Mouse (Mus musculus) midbrain, postnatal 0 days (tissue): ENCODE measurements around the gene Ahsa1. TPM values are rescaled to one million over a fixed set of nuclear protein-coding genes. Genes with fewer than 3 reads are reported as not detected.

Experiments
- ATAC-seq: fragments of 200-750 bp; cut with Nextera tagmentation; 2 replicates; pipeline ENCODE4 v1.8.0; 2017; ENCODE audit warnings: moderate number of reproducible peaks, mild to moderate bottlenecking, moderate TSS enrichment, moderate library complexity; ENCODE audit not compliant: low FRiP score
- DNase-seq: peaks from one replicate; pipeline ENCODE4 v3.0.0-alpha.2; 2015; ENCODE audit warnings: low spot score
- H3K27ac ChIP-seq: fragments of 300-500 bp; sonication (generic); 2 replicates; pipeline ENCODE4 v1.5.1; 2014; ENCODE audit warnings: low read depth, mild to moderate bottlenecking, low read length, mixed read lengths
- H3K27me3 ChIP-seq: fragments of 300-500 bp; sonication (generic); 2 replicates; pipeline ENCODE4 v1.6.1; 2014; ENCODE audit warnings: low read length, control low read depth, mixed read lengths; ENCODE audit not compliant: insufficient read depth
- H3K36me3 ChIP-seq: fragments of 300-500 bp; sonication (generic); 2 replicates; pipeline ENCODE4 v1.6.1; 2014; ENCODE audit warnings: low read length, control low read depth, mixed read lengths; ENCODE audit not compliant: insufficient read depth
- H3K4me1 ChIP-seq: fragments of 300-500 bp; sonication (generic); 2 replicates; pipeline ENCODE4 v1.6.1; 2014; ENCODE audit warnings: mild to moderate bottlenecking, control low read depth, antibody characterized with exemption, low read length, mixed read lengths; ENCODE audit not compliant: insufficient read depth
- H3K4me2 ChIP-seq: fragments of 300-500 bp; sonication (generic); 2 replicates; pipeline ENCODE4 v1.6.1; 2014; ENCODE audit warnings: low read depth, mild to moderate bottlenecking, low read length, mixed read lengths; ENCODE audit not compliant: poor library complexity, severe bottlenecking
- H3K4me3 ChIP-seq: fragments of 300-500 bp; sonication (generic); 2 replicates; pipeline ENCODE4 v1.5.1; 2014; ENCODE audit warnings: low read depth, mild to moderate bottlenecking, low read length, moderate library complexity
- H3K9ac ChIP-seq: fragments of 300-500 bp; sonication (generic); replicated peaks from 2 replicates; pipeline ENCODE4 v1.6.1; 2014; ENCODE audit warnings: mild to moderate bottlenecking, low read length, moderate library complexity, mixed read lengths; ENCODE audit not compliant: poor library complexity, severe bottlenecking
- H3K9me3 ChIP-seq: fragments of 300-500 bp; sonication (generic); 2 replicates; pipeline ENCODE4 v1.6.1; 2016; ENCODE audit warnings: low read length, control low read depth
- CTCF ChIP-seq: IDR thresholded peaks from 2 replicates; pipeline ENCODE4 v1.5.1; 2016; ENCODE audit warnings: antibody characterized with exemption, mild to moderate bottlenecking
- WGBS: fragments of 180-500 bp; shearing (Covaris S2); extraction: QIAGEN DNeasy Blood & Tissue Kit; methylation state at CpG from one replicate; pipeline ENCODE4 v1.1.7; 2014; 5-methylcytosine and 5-hydroxymethylcytosine counted together
- microRNA-seq: library from miRNA; unstranded; fragments of <30 nt; microRNA quantifications from one replicate; pipeline ENCODE4, GENCODE M21; 2016; ENCODE audit warnings: borderline number of aligned reads
- polyA plus RNA-seq: library from polyadenylated mRNA; unstranded; fragments of >200 nt; fragmentation: Nextera tagmentation; extraction: Ambion mirVana; gene quantifications from 2 replicates; pipeline ENCODE4 v1.2.1, GENCODE M21; 2015
- total RNA-seq: library from RNA; depleted of rRNA; stranded (reverse); fragments of >200 nt; gene quantifications from 2 replicates; pipeline ENCODE4 v1.2.3, GENCODE M21; 2014; rRNA removed

Gene Ahsa1
- total and polyA plus RNA-seq, 2 experiments from 2014 or later: 116 to 169 TPM

GRCm38 (mm10) chr12:87319229-87319628 is 53.0 kb downstream of the Ahsa1 start:
- no peak overlapping the region for H3K4me2 ChIP-seq
- H3K9me3 ChIP-seq: no peaks in the 10 kb centered on the region
- no peak for ATAC-seq
- no peak overlapping the region for H3K9ac ChIP-seq
- H3K27ac ChIP-seq: no peak overlapping the region
- H3K36me3 ChIP-seq: no peaks in the 10 kb centered on the region
- no peak for DNase-seq
- no peaks in the 10 kb centered on the region for H3K27me3 ChIP-seq
- TF ChIP-seq CTCF: no peak
- no peak overlapping the region for H3K4me3 ChIP-seq
- WGBS: 89% methylated on average over 3 of the region's 3 CpGs
- H3K4me1 ChIP-seq: no peaks in the 10 kb centered on the region

Small RNA genes within 50 kb of the gene (microRNA-seq; reads per million reads assigned to microRNA genes)
- not detected for gene Gm47293

Other genes starting within 250 kb of the Ahsa1 start
- gene Tmem63c, start 245.1 kb upstream of the Ahsa1 start, total RNA-seq: 25.4 and 30.1 TPM in 2 replicates
- gene Tmem63c, start 245.1 kb upstream of the Ahsa1 start, polyA plus RNA-seq: 10.2 and 10.7 TPM in 2 replicates
- 15.7 and 17.4 TPM in 2 replicates for gene Ngb, start 163.9 kb upstream of the Ahsa1 start, total RNA-seq
- gene Ngb, start 163.9 kb upstream of the Ahsa1 start, polyA plus RNA-seq: 16.7 and 17.3 TPM in 2 replicates
- gene Gstz1, start 119.3 kb upstream of the Ahsa1 start, total RNA-seq: 58.1 and 60.7 TPM in 2 replicates
- gene Gstz1, start 119.3 kb upstream of the Ahsa1 start, polyA plus RNA-seq: 44.9 and 49.3 TPM in 2 replicates
- 29.8 and 35.0 TPM in 2 replicates for gene Pomt2, start 118.5 kb upstream of the Ahsa1 start, total RNA-seq
- gene Pomt2, start 118.5 kb upstream of the Ahsa1 start, polyA plus RNA-seq: 13.2 and 13.8 TPM in 2 replicates
- gene Samd15, start 66.8 kb upstream of the Ahsa1 start, total RNA-seq: 0.55 and 0.61 TPM in 2 replicates
- gene Samd15, start 66.8 kb upstream of the Ahsa1 start, polyA plus RNA-seq: 1.9 and 3.1 TPM in 2 replicates
- gene Tmed8, start 66.0 kb upstream of the Ahsa1 start, total RNA-seq: 17.5 and 19.8 TPM in 2 replicates
- 3.6 and 4.4 TPM in 2 replicates for gene Tmed8, start 66.0 kb upstream of the Ahsa1 start, polyA plus RNA-seq
- 0.88 and 2.2 TPM in 2 replicates for gene Noxred1, start 27.7 kb upstream of the Ahsa1 start, total RNA-seq
- gene Noxred1, start 27.7 kb upstream of the Ahsa1 start, polyA plus RNA-seq: 0.30 and 0.36 TPM in 2 replicates
- 59.4 and 61.5 TPM in 2 replicates for gene Vipas39, start 223 bp upstream of the Ahsa1 start, total RNA-seq
- 48.7 and 51.2 TPM in 2 replicates for gene Vipas39, start 223 bp upstream of the Ahsa1 start, polyA plus RNA-seq
- gene Ism2, start 33.2 kb downstream of the Ahsa1 start, total RNA-seq: 1.3 and 4.0 TPM in 2 replicates
- gene Ism2, start 33.2 kb downstream of the Ahsa1 start, polyA plus RNA-seq: 1.3 and 1.6 TPM in 2 replicates
- gene Sptlc2, start 121.9 kb downstream of the Ahsa1 start, total RNA-seq: 41.5 and 49.8 TPM in 2 replicates
- 86.6 and 99.6 TPM in 2 replicates for gene Sptlc2, start 121.9 kb downstream of the Ahsa1 start, polyA plus RNA-seq
- gene Slirp, start 177.4 kb downstream of the Ahsa1 start, total RNA-seq: 38.9 and 58.2 TPM in 2 replicates
- 181 and 194 TPM in 2 replicates for gene Slirp, start 177.4 kb downstream of the Ahsa1 start, polyA plus RNA-seq
- 20.3 and 28.7 TPM in 2 replicates for gene Alkbh1, start 177.5 kb downstream of the Ahsa1 start, total RNA-seq
- 31.5 and 36.8 TPM in 2 replicates for gene Alkbh1, start 177.5 kb downstream of the Ahsa1 start, polyA plus RNA-seq
- gene Snw1, start 205.8 kb downstream of the Ahsa1 start, total RNA-seq: 36.0 and 37.8 TPM in 2 replicates
- gene Snw1, start 205.8 kb downstream of the Ahsa1 start, polyA plus RNA-seq: 82.7 and 87.9 TPM in 2 replicates
- not detected in 2 replicates for gene Gm5788, start 228.2 kb downstream of the Ahsa1 start, total RNA-seq
- not detected in 2 replicates for gene Gm5788, start 228.2 kb downstream of the Ahsa1 start, polyA plus RNA-seq
- gene Gm8300, start 247.8 kb downstream of the Ahsa1 start, total RNA-seq: not detected in 2 replicates
- gene Gm8300, start 247.8 kb downstream of the Ahsa1 start, polyA plus RNA-seq: not detected in 2 replicates